Mouse (Mus musculus) embryonic facial prominence, embryonic 13.5 days (tissue): ENCODE results near the gene Adprh. TPM values are rescaled to one million over a fixed set of nuclear protein-coding genes. Genes with fewer than 3 reads are reported as not detected.
"Not testable (repeated sequence)": the region's sequence is repeated elsewhere in the genome, so short reads cannot be mapped to it uniquely, and the experiment has no call there.

Experiments used
- ATAC-seq: fragments of 200-750 bp; cut with Nextera tagmentation; 2 replicates; pipeline ENCODE4 v1.8.0; 2017; ENCODE audit warnings: low read depth; ENCODE audit not compliant: insufficient number of reproducible peaks, insufficient read depth, low FRiP score, low TSS enrichment
- H3K27ac ChIP-seq: fragments of 300-500 bp; sonication (generic); 2 replicates; pipeline ENCODE4 v1.5.1; 2015; ENCODE audit warnings: moderate library complexity, mild to moderate bottlenecking, inconsistent platforms
- H3K27me3 ChIP-seq: fragments of 300-500 bp; sonication (generic); 2 replicates; pipeline ENCODE4 v1.6.1; 2015; ENCODE audit warnings: mild to moderate bottlenecking, inconsistent platforms
- H3K36me3 ChIP-seq: fragments of 300-500 bp; sonication (generic); 2 replicates; pipeline ENCODE4 v1.6.1; 2015; ENCODE audit warnings: mild to moderate bottlenecking, inconsistent platforms
- H3K4me1 ChIP-seq: fragments of 300-500 bp; sonication (generic); 2 replicates; pipeline ENCODE4 v1.6.1; 2015; ENCODE audit warnings: inconsistent platforms
- H3K4me2 ChIP-seq: fragments of 300-500 bp; sonication (generic); 2 replicates; pipeline ENCODE4 v1.6.1; 2015; ENCODE audit warnings: moderate library complexity, mild to moderate bottlenecking, inconsistent platforms
- H3K4me3 ChIP-seq: fragments of 300-500 bp; sonication (generic); 2 replicates; pipeline ENCODE4 v1.5.1; 2015; ENCODE audit warnings: mild to moderate bottlenecking, inconsistent platforms
- H3K9ac ChIP-seq: fragments of 300-500 bp; sonication (generic); 2 replicates; pipeline ENCODE4 v1.6.1; 2015; ENCODE audit warnings: mild to moderate bottlenecking, inconsistent platforms
- H3K9me3 ChIP-seq: fragments of 300-500 bp; sonication (generic); 2 replicates; pipeline ENCODE4 v1.6.1; 2016; ENCODE audit warnings: inconsistent platforms
- WGBS: fragments of 180-500 bp; shearing (Covaris S2); methylation state at CpG from one replicate; pipeline ENCODE4 v1.1.7; 2015; ENCODE audit warnings: mixed read lengths; 5-methylcytosine and 5-hydroxymethylcytosine counted together
- polyA plus RNA-seq: library from polyadenylated mRNA; unstranded; fragments of >200 nt; fragmentation: Nextera tagmentation; extraction: Ambion mirVana; gene quantifications from 2 replicates; pipeline ENCODE4 v1.2.1, GENCODE M21; 2015

Adprh gene
- 125 and 138 TPM in 2 replicates for polyA plus RNA-seq

DNA sequence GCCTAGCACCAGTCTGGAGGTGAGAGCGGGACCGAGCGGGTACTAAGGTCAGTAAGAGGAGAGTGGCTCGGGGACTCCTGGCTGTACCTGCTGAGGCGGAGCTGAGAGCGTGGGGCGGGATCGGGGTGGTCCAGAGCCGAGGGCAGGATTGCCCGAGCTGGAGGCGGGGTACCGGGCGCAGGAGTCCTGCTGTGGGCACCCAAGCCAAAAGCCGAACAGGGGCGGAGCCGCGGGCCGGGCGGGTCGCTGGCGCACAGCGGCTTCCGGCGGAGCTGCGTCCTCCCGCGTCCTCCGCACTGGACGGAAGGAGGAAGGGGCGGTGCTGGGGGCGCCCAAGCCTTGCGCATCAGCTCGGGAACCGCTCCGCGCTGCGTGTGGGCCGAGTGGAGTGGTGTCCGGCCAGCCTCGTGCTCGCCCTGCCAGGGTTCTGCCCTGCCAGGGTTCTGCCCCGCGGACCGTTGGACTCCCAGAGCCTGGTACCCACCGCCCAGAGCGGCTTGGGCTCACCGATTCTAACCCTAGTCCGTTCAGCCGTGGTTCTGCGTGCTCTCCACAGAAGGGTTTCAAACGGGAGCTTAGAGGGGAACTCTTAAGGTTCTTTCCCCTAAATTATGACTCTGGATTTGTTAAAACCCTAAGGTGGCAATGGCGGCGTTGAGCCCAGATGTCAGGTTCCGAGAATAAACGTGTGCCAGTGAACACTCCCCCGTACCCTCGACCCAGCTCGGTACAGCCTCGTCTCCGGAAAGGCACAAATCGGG is at the start of gene Adprh:
Gene Adprh, minus strand, starts transcription at position 262 of the 761 bp plus-strand sequence.
- peak within 1 kb of the TSS; percentile 95 for H3K27ac ChIP-seq
- H3K4me3 ChIP-seq, result peak within 1 kb of the TSS; percentile 76
- H3K4me1 ChIP-seq, result peaks cover 35% of the 10 kb centered on the region
- H3K4me2 ChIP-seq, result peak within 1 kb of the TSS; percentile 73
- peaks cover 20% of the 10 kb centered on the region for H3K36me3 ChIP-seq
- 1% methylated on average over 56 of the region's 61 CpGs for WGBS
- H3K9ac ChIP-seq, result peak within 1 kb of the TSS; percentile 97
- H3K9me3 ChIP-seq, result no peaks in the 10 kb centered on the region
- no peaks in the 10 kb centered on the region for H3K27me3 ChIP-seq
- peak; percentile 93 for ATAC-seq

DNA sequence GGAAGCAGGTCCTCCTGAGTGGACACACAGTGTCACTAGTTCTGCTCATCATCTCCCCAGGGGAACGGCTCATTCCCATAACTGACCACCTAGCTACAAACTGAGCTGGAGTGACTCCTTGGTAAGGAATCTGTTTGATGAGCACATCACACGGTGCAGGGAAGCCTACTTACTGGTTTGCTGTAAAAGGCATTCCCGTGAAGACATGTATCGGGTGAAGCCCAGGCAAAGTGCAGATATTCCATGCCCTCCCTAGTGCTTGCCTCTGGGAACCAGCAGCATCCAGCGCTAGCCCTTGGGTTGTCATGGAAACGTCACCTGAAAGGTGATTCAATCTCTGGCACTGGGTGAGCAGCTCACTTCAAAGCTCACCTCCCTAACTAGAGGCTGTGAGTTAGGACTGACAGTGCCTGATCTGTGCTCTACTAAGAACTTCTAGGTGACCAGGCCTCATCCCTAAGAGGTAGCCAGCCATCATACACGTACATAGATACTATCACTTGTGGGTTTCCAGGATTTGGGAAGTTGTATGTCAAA is 44.2 kb upstream of the Adprh start:
- 81% methylated on average over 7 of the region's 7 CpGs for WGBS
- H3K4me2 ChIP-seq, result no peak overlapping the region

DNA sequence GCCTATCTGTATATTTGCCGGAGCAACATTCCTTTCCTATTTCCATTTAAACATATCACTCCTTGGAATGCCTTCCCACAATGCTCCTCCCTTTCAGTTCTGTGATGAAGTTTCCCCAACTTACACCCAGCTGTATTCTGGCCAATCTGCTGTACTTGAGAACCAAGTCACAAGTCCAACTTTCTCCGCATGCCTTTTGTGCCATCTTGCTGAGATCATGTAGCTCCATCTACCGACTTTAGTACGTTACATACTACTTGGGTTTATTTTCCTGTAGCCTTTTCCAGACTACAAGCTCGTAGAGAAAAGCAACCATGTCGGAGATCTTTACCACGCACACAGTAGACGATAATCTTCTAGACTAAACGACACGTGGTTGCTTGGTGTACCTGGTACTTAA is 41.4 kb upstream of the Adprh start:
- Histone ChIP-seq H3K36me3 (peaks cover 24% of the 10 kb centered on the region), H3K9ac (no peak overlapping the region), H3K4me3 (no peak overlapping the region), H3K9me3 (no peaks in the 10 kb centered on the region), H3K27me3 (no peaks in the 10 kb centered on the region), H3K4me1 (no peaks in the 10 kb centered on the region), H3K27ac (no peak overlapping the region), H3K4me2 (no peak overlapping the region)
- no peak for ATAC-seq
- 84% methylated on average over 10 of the region's 10 CpGs for WGBS

More for the DNA sequence above, 44.2 kb upstream of the Adprh start:
- no peak overlapping the region for H3K4me3 ChIP-seq
- H3K4me1 ChIP-seq, result no peaks in the 10 kb centered on the region
- ATAC-seq, result no peak
- H3K27me3 ChIP-seq, result no peaks in the 10 kb centered on the region
- no peak overlapping the region for H3K9ac ChIP-seq
- H3K36me3 ChIP-seq, result peaks cover 42% of the 10 kb centered on the region
- H3K27ac ChIP-seq, result no peak overlapping the region
- H3K9me3 ChIP-seq, result no peaks in the 10 kb centered on the region

DNA sequence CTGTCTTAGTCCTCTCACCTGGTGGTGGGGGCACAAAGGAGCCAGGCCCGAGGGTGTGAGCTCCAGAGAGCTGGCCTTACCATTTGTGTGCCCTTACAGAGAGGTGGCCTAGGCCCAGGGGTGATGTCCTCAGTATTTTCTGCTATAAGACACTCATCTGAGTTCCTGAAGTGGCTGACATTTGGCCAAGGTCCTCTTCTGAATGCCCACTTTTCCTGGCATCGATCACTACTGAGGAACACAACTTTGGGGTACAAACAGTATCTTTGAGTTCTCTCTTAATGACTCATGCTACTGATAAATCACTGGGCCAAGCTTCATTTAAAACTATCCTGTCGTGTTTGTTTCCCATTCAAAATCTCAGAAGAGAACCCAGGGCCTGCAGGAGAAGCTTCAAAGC is 40.0 kb upstream of the Adprh start:
- no peak overlapping the region for H3K27ac ChIP-seq
- no peak for ATAC-seq
- no peak overlapping the region for H3K9ac ChIP-seq
- no peaks in the 10 kb centered on the region for H3K27me3 ChIP-seq
- H3K36me3 ChIP-seq, result peaks cover 12% of the 10 kb centered on the region
- H3K9me3 ChIP-seq, result no peaks in the 10 kb centered on the region
- WGBS, result 86% methylated on average over 3 of the region's 3 CpGs
- no peak overlapping the region for H3K4me2 ChIP-seq
- H3K4me3 ChIP-seq, result no peak overlapping the region
- no peaks in the 10 kb centered on the region for H3K4me1 ChIP-seq

DNA sequence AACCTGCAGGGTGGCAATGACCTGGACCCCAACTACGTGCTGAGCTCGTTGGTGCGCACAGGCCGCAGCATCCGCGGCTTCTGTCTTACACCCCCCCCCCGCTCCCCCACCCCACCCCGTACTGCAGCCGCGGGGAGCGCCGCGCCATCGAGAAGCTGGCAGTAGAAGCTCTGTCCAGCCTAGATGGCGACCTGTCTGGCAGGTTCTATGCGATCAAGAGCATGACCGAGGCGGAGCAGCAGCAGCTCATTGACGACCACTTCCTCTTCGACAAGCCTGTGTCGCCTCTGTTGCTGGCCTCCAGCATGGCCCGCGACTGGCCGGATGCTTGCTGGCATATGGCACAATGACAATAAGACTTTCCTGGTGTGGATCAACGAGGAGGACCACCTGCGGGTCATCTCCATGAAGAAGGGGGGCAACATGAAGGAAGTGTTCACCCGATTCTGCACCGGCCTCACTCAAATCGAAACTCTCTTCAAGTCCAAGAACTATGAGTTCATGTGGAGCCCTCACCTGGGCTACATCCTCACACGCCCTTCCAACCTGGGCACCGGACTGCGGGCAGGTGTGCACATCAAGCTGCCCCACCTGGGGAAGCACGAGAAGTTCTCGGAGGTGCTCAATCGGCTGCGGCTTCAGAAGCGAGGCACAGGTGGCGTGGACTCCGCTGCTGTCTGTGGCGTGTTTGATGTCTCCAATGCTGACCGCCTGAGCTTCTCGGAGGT is 31.2 kb upstream of the Adprh start:
- ATAC-seq, result no peak
- peaks cover 6% of the 10 kb centered on the region; the same call in 1 of the 2 replicates for H3K4me1 ChIP-seq
- H3K4me2 ChIP-seq, result peak overlapping the region; percentile 60
- H3K4me3 ChIP-seq, result peak overlapping the region; percentile 36
- peak overlapping the region; percentile 49; the same call in 1 of the 2 replicates for H3K9ac ChIP-seq
- 35% methylated on average over 42 of the region's 42 CpGs for WGBS
- no peaks in the 10 kb centered on the region for H3K36me3 ChIP-seq
- H3K9me3 ChIP-seq, result no peaks in the 10 kb centered on the region
- no peak overlapping the region for H3K27ac ChIP-seq
- H3K27me3 ChIP-seq, result peaks cover 32% of the 10 kb centered on the region

DNA sequence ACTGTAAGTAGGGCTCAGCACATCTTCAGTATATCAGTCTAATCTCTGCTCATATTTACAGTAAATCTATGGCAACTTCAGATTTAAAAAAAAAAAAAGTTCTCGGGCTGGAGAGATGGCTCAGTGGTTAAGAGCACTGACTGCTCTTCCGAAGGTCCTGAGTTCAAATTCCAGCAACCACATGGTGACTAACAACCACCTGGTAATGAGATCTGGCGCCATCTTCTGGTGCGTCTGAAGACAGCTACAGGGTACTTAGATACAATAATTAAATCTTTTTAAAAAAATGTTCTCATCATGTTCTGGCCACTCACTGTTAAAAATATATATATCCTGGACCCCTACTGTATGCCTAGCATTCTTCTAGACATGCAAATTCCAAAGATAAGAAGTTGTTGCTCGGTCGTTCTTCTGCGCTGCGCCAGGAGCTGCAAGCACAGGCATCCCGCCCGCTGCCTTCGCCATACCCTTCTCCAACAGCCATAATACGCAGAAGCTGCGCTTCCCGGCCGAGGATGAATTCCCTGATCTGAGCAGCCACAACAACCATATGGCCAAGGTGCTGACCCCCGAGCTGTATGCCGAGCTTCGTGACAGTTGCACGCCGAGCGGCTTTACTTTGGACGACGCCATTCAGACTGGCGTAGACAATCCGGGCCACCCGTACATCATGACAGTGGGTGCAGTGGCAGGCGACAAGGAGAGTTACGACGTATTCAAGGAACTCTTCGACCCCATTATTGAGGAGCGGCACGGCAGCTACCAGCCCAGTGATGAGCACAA is 30.5 kb upstream of the Adprh start:
- peak overlapping the region; percentile 49 for H3K9ac ChIP-seq
- H3K9me3 ChIP-seq, result no peaks in the 10 kb centered on the region
- H3K4me3 ChIP-seq, result peak overlapping the region; percentile 36
- H3K27me3 ChIP-seq, result peaks cover 32% of the 10 kb centered on the region
- peak overlapping the region; percentile 60 for H3K4me2 ChIP-seq
- H3K36me3 ChIP-seq, result no peaks in the 10 kb centered on the region
- no peak overlapping the region for H3K27ac ChIP-seq
- ATAC-seq, result no peak
- WGBS, result 26% methylated on average over 32 of the region's 32 CpGs
- peaks cover 6% of the 10 kb centered on the region; the same call in 1 of the 2 replicates for H3K4me1 ChIP-seq

DNA sequence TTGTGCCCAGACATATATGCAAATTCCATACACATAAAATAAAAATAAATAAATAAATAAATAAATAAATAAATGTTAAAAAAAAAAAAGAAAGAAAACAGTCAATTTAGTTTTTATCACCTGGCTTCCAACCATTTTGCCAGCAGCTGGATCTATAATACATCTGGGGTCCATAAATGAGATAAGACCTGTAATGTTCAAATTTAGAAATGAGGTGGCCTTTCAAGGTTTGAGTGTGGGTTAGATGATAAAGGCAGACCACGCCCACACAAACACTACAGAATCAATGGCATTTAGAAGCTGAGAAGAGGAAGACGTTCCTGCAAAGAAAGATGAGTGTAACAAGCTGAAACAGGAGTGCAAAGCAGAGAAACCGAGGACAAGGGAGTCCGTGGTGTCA is 28.8 kb upstream of the Adprh start:
- Histone ChIP-seq H3K27ac (no peak overlapping the region), H3K4me2 (no peak overlapping the region), H3K36me3 (no peaks in the 10 kb centered on the region), H3K4me3 (no peak overlapping the region), H3K4me1 (peaks cover 11% of the 10 kb centered on the region; the same call in 1 of the 2 replicates), H3K9ac (no peak overlapping the region), H3K27me3 (peaks cover 32% of the 10 kb centered on the region), H3K9me3 (no peaks in the 10 kb centered on the region)
- ATAC-seq, result no peak
- 76% methylated on average over 4 of the region's 4 CpGs for WGBS

DNA sequence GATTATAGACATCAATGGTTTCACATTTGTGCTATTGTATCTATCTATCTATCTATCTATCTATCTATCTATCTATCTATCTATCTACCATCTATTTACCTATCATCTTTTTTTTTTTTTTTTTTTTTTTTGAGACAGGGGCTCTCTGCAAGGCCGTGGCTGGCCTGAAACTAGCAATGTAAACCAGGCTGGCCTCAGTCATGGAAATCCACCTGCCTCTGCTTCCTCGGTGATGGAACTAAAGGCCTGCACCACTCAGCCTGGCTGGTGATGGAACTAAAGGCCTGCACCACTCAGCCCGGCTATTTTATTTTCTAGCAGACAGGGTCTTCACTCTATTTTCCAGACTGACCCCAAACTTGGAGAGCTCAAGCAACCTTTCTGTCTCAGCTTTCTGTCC is 25.8 kb upstream of the Adprh start:
- Histone ChIP-seq H3K9ac (no peak overlapping the region), H3K36me3 (no peaks in the 10 kb centered on the region), H3K27me3 (peaks cover 17% of the 10 kb centered on the region), H3K4me2 (no peak overlapping the region), H3K4me3 (no peak overlapping the region), H3K9me3 (no peaks in the 10 kb centered on the region), H3K4me1 (peaks cover 13% of the 10 kb centered on the region; the same call in 1 of the 2 replicates), H3K27ac (no peak overlapping the region)
- 92% methylated on average over 3 of the region's 3 CpGs for WGBS
- ATAC-seq, result no peak

DNA sequence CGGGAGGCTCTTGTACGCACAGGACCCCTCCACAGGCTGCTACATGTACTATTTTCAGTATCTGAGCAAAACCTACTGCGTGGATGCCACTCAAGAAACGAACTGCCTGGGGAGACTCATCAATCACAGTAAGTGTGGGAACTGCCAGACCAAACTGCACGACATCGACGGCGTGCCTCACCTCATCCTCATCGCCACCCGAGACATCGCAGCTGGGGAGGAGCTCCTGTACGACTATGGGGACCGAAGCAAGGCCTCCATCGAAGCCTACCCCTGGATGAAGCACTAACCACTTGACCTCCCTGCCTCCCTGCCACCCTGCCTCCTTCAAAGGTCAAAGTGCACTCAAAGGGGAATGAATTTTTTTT is 24.7 kb upstream of the Adprh start:
- H3K9me3 ChIP-seq, H3K27me3 ChIP-seq, H3K36me3 ChIP-seq, ATAC-seq: not testable (repeated sequence)
- Histone ChIP-seq H3K4me1 (peaks cover 10% of the 10 kb centered on the region; the same call in 1 of the 2 replicates), H3K4me2 (peak overlapping the region; percentile 78), H3K27ac (peak overlapping the region; percentile 64), H3K4me3 (peak overlapping the region; percentile 45), H3K9ac (peak overlapping the region; percentile 71)
- WGBS, result 53% methylated on average over 14 of the region's 14 CpGs

DNA sequence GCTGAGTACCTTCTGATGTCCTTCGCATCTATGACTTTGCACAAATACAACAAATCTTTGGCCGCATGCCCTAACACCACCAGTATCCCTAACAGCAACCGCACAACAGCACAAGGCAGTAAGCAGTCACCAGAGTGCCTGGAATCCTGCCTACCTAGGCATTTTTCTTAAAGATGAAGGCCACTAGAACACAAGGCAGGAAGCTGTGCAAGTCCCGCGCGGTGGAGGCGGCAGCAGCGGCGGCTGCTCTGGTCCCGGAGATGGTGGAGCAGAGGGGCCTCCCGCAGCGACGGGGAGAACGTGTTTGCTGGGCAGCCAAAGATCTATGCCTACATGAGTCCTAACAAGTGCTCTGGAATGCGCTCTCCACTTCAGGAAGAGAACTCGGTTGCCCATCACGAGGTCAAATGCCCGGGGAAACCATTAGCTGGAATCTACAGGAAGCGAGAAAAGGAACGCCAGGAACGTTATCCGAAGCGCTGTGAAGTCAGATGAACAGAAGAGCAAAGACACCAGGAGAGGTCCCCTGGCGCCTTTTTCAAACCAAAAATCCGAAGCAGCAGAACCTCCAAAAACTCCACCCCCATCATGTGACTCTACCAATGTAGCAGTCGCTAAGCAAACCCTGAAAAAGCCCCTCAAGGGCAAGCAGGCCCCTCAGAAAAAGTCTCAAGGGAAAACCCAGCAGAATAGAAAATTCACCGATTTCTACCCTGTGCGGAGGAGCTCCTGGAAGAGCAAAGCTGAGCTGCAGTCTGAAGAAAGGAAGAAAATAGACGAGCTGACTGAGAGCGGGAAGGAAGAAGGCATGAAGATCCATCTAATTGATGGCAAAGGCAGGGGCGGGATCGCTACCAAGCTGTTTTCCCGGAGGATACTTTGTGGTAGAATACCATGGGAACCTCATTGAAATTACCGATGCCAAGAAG is 24.1 kb upstream of the Adprh start:
- peak overlapping the region; percentile 45 for H3K4me3 ChIP-seq
- H3K36me3 ChIP-seq, result no peaks in the 10 kb centered on the region
- peak overlapping the region; percentile 64 for H3K27ac ChIP-seq
- H3K4me2 ChIP-seq, result peak overlapping the region; percentile 78
- no peak for ATAC-seq
- peaks cover 1% of the 10 kb centered on the region; the same call in 1 of the 2 replicates for H3K27me3 ChIP-seq
- H3K9me3 ChIP-seq, result no peaks in the 10 kb centered on the region
- H3K9ac ChIP-seq, result peak overlapping the region; percentile 71
- H3K4me1 ChIP-seq, result peaks cover 10% of the 10 kb centered on the region; the same call in 1 of the 2 replicates
- whole genome bisulfite sequencing, result 8% methylated on average over 34 of the region's 34 CpGs
